Mouse (Mus musculus) myocyte (in vitro differentiated cells): ENCODE results near the gene Kcnc3.

ENCODE experiments used
- POLR2A ChIP-seq: IDR thresholded peaks from one replicate; pipeline ENCODE4 v1.6.1; 2011; ENCODE audit warnings: low read depth, mild to moderate bottlenecking, control low read depth, moderate library complexity; ENCODE audit not compliant: insufficient read length
- POLR2AphosphoS2 ChIP-seq: IDR thresholded peaks from one replicate; pipeline ENCODE4 v1.6.1; 2011; ENCODE audit warnings: low read depth, control low read depth; ENCODE audit not compliant: insufficient read length

GRCm38 (mm10) chr7:44576333-44576844 is 14.1 kb upstream of the Kcnc3 start:
- TF ChIP-seq POLR2A: no peak
- no peak for TF ChIP-seq POLR2AphosphoS2
